Comparison of ENCODE assay signal across 10 mouse cellular contexts in the genomic region with DNA sequence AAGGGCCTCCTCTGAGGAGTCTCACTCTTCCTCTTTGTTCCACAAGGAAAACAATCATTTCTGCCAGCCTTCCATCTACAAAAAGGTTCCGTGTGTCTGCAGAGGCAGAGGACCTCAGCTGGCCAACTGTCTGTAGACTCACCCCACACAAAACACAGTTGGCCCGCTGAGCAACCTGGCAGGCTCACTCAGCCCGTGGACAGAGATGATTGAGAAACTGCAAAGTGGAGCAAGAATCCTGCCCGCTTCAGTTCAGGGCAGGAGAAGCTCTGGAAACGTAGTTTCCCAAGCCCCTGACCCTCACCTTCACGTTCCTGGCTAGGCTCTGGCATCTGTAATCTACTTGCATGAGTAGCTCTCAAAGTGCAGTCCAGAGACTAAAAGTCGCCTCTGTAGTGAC. TPM values are rescaled to one million over a fixed set of nuclear protein-coding genes. Genes with fewer than 3 reads are reported as not detected.
DNase-seq lines count a peak whose midpoint lies in the region; ATAC-seq and TF ChIP-seq lines count a peak whose summit lies in the region.
"Had no signal": no experiment of that assay in that cellular context is flagged by ENCODE, and none has a peak within 500 bp of the region (broad histone marks: within the 10 kb centered on the region; RNA-seq: fewer than 3 reads in every experiment).

No protein-coding gene starts in this region.

- TF ChIP-seq CTCF in layer of hippocampus, adult 2 months (conservative IDR thresholded peaks at IDR 0.05), result no peak

- no peaks in the 10 kb centered on the region for H3K9me3 ChIP-seq in forebrain, embryonic 11.5 days (ENCODE audit: control insufficient read depth, low read length)
- H3K9me3 ChIP-seq in forebrain, embryonic 14.5 days (replicated peaks; ENCODE audit: control insufficient read depth, low read length), result no peaks in the 10 kb centered on the region
- H3K9me3 ChIP-seq in lung, embryonic 16.5 days (ENCODE audit: control insufficient read depth, low read length), result no peaks in the 10 kb centered on the region
- H3K9me3 ChIP-seq: stomach, embryonic 15.5 days had no signal

- H3K36me3 ChIP-seq in forebrain, embryonic 11.5 days (ENCODE audit: control insufficient read depth, insufficient read depth, low read length), result no peaks in the 10 kb centered on the region
- H3K36me3 ChIP-seq in forebrain, embryonic 14.5 days (ENCODE audit: control insufficient read depth, insufficient read depth, low read length), result no peaks in the 10 kb centered on the region
- H3K36me3 ChIP-seq in lung, embryonic 16.5 days (ENCODE audit: control insufficient read depth, insufficient read depth, low read length), result no peaks in the 10 kb centered on the region
- H3K36me3 ChIP-seq: stomach, embryonic 15.5 days had no signal

- DNase-seq in forebrain, embryonic 11.5 days (ENCODE audit: low spot score), result no peak
- no peak for DNase-seq in forebrain, embryonic 14.5 days (ENCODE audit: low spot score)
- DNase-seq in layer of hippocampus, adult 2 months (ENCODE audit: low spot score in 2 of 2), result no peak
- DNase-seq in layer of hippocampus, adult 9-10 months (ENCODE audit: low spot score), result no peak
- DNase-seq in adrenal gland, postnatal 25 days, result peak; percentile 45
- no peak for DNase-seq in yolk sac, embryonic 10.5 days (ENCODE audit: low spot score)

- H3K9ac ChIP-seq in forebrain, embryonic 11.5 days (ENCODE audit: low read length), result peak overlapping the region; percentile 3; the same call in 1 of the 2 replicates
- no peak overlapping the region for H3K9ac ChIP-seq in forebrain, embryonic 14.5 days (ENCODE audit: low read length)
- H3K9ac ChIP-seq in lung, embryonic 16.5 days (ENCODE audit: low read length), result peak overlapping the region; percentile 50

- no peak for ATAC-seq in forebrain, embryonic 11.5 days (replicated peaks; ENCODE audit: low FRiP score)
- ATAC-seq in forebrain, embryonic 14.5 days, result no peak
- no peak for ATAC-seq in lung, embryonic 16.5 days (ENCODE audit: low read depth)
- no peak for ATAC-seq in megakaryocyte-erythroid progenitor cell, adult 5-6 weeks (replicated peaks; ENCODE audit: low FRiP score, low TSS enrichment, poor library complexity, severe bottlenecking)

- H3K4me1 ChIP-seq in forebrain, embryonic 11.5 days (replicated peaks; ENCODE audit: control insufficient read depth, insufficient read depth, low read length), result peaks cover 6% of the 10 kb centered on the region; the same call in 1 of the 2 replicates
- 0 out of 2 replicates have a peak, but pooled peaks cover 2% of the 10 kb centered on the region for H3K4me1 ChIP-seq in forebrain, embryonic 14.5 days (ENCODE audit: control insufficient read depth, insufficient read depth, low read length)
- peaks cover 4% of the 10 kb centered on the region; the same call in 1 of the 2 replicates for H3K4me1 ChIP-seq in lung, embryonic 16.5 days (replicated peaks; ENCODE audit: control insufficient read depth, insufficient read depth, low read length)

- H3K27ac ChIP-seq in forebrain, embryonic 11.5 days (ENCODE audit: low read depth, low read length), result no peak overlapping the region
- no peak overlapping the region for H3K27ac ChIP-seq in forebrain, embryonic 14.5 days (ENCODE audit: low read depth, low read length)
- H3K27ac ChIP-seq in layer of hippocampus, adult 2 months, result peak overlapping the region; percentile 80; the same call in 1 of the 2 replicates
- H3K27ac ChIP-seq in lung, embryonic 16.5 days (ENCODE audit: low read length), result peak overlapping the region; percentile 1; the same call in 1 of the 2 replicates

- H3K27me3 ChIP-seq in forebrain, embryonic 11.5 days (ENCODE audit: control insufficient read depth, insufficient read depth, low read length), result no peaks in the 10 kb centered on the region
- no peaks in the 10 kb centered on the region for H3K27me3 ChIP-seq in forebrain, embryonic 14.5 days (replicated peaks; ENCODE audit: control insufficient read depth, insufficient read depth, low read length)
- no peaks in the 10 kb centered on the region for H3K27me3 ChIP-seq in lung, embryonic 16.5 days (ENCODE audit: control insufficient read depth, insufficient read depth, low read depth, low read length)
- H3K27me3 ChIP-seq: stomach, embryonic 15.5 days had no signal

- WGBS in forebrain, embryonic 11.5 days, result 41% methylated on average over 7 of the region's 7 CpGs
- 50% methylated on average over 7 of the region's 7 CpGs for WGBS in forebrain, embryonic 14.5 days
- WGBS in lung, embryonic 16.5 days, result 32% methylated on average over 7 of the region's 7 CpGs

- H3K4me3 ChIP-seq in forebrain, embryonic 11.5 days (ENCODE audit: low read depth, low read length), result no peak overlapping the region
- H3K4me3 ChIP-seq in forebrain, embryonic 14.5 days (ENCODE audit: low read depth, low read length), result no peak overlapping the region
- H3K4me3 ChIP-seq in layer of hippocampus, adult 2 months, result no peak overlapping the region
- no peak overlapping the region for H3K4me3 ChIP-seq in lung, embryonic 16.5 days (ENCODE audit: low read length)

- H3K4me2 ChIP-seq in forebrain, embryonic 11.5 days (ENCODE audit: low read depth, low read length, severe bottlenecking), result no peak overlapping the region
- H3K4me2 ChIP-seq in forebrain, embryonic 14.5 days (ENCODE audit: low read length), result no peak overlapping the region
- H3K4me2 ChIP-seq in lung, embryonic 16.5 days (ENCODE audit: low read depth, low read length), result no peak overlapping the region

RNA-seq across cellular contexts. Expression of a gene that starts 18.8 kb away (rescaled TPM):
- polyA plus RNA-seq in forebrain, embryonic 11.5 days (2014; fragmentation: Nextera tagmentation; extraction: Ambion mirVana), result 67.9 and 76.7 TPM in 2 replicates
- 110 and 113 TPM in 2 replicates for polyA plus RNA-seq in forebrain, embryonic 14.5 days (2014; fragmentation: Nextera tagmentation; extraction: Ambion mirVana)
- 100 to 1,000 TPM; 263 to 271 TPM for total RNA-seq in layer of hippocampus, adult 2 months (2021)
- 73.5 and 84.3 TPM in 2 replicates for total RNA-seq in adrenal gland, postnatal 25 days (2021)
- 32.1 and 37.0 TPM in 2 replicates for polyA plus RNA-seq in lung, embryonic 16.5 days (2015; fragmentation: Nextera tagmentation; extraction: Ambion mirVana)
- 0.82 TPM in 1 of 2 replicates, not detected in the other for total RNA-seq in megakaryocyte-erythroid progenitor cell, adult 5-6 weeks (2014; fragmentation: Nextera tagmentation)
- 2.2 TPM in 1 of 2 replicates, not detected in the other for total RNA-seq in megakaryocyte-erythroid progenitor cell, adult 5-6 weeks (2017)

RNA-seq across cellular contexts. Expression of a gene that starts 21.3 kb away (rescaled TPM):
- 0.31 and 0.79 TPM in 2 replicates for polyA plus RNA-seq in forebrain, embryonic 11.5 days (2014; fragmentation: Nextera tagmentation; extraction: Ambion mirVana)
- polyA plus RNA-seq in forebrain, embryonic 14.5 days (2014; fragmentation: Nextera tagmentation; extraction: Ambion mirVana), result 0.20 and 0.47 TPM in 2 replicates
- total RNA-seq in layer of hippocampus, adult 2 months (2021), result 1 to 10 TPM; 1.9 to 3.0 TPM
- total RNA-seq in adrenal gland, postnatal 25 days (2021), result 1.9 and 4.9 TPM in 2 replicates
- polyA plus RNA-seq in lung, embryonic 16.5 days (2015; fragmentation: Nextera tagmentation; extraction: Ambion mirVana), result 0.14 and 0.74 TPM in 2 replicates
- 0.96 TPM in 1 of 2 replicates, not detected in the other for total RNA-seq in megakaryocyte-erythroid progenitor cell, adult 5-6 weeks (2014; fragmentation: Nextera tagmentation)
- 0.46 TPM in 1 of 2 replicates, not detected in the other for total RNA-seq in megakaryocyte-erythroid progenitor cell, adult 5-6 weeks (2017)
- polyA plus RNA-seq: neural tube, embryonic 11.5 days had no signal

RNA-seq across cellular contexts. Expression of a gene that starts 40.9 kb away (rescaled TPM):
- 2.7 and 4.2 TPM in 2 replicates for polyA plus RNA-seq in forebrain, embryonic 11.5 days (2014; fragmentation: Nextera tagmentation; extraction: Ambion mirVana)
- 5.9 and 6.1 TPM in 2 replicates for polyA plus RNA-seq in forebrain, embryonic 14.5 days (2014; fragmentation: Nextera tagmentation; extraction: Ambion mirVana)
- 10 to 100 TPM; 29.5 to 31.8 TPM for total RNA-seq in layer of hippocampus, adult 2 months (2021)
- total RNA-seq in adrenal gland, postnatal 25 days (2021), result 56.9 and 61.7 TPM in 2 replicates
- polyA plus RNA-seq in lung, embryonic 16.5 days (2015; fragmentation: Nextera tagmentation; extraction: Ambion mirVana), result 5.0 and 5.5 TPM in 2 replicates
- total RNA-seq in megakaryocyte-erythroid progenitor cell, adult 5-6 weeks (2014; fragmentation: Nextera tagmentation), result 18.7 and 23.2 TPM in 2 replicates
- total RNA-seq in megakaryocyte-erythroid progenitor cell, adult 5-6 weeks (2017), result 37.0 and 41.1 TPM in 2 replicates

RNA-seq across cellular contexts. Expression of a gene that starts 41.4 kb away (rescaled TPM):
- 10.4 and 11.9 TPM in 2 replicates for polyA plus RNA-seq in forebrain, embryonic 11.5 days (2014; fragmentation: Nextera tagmentation; extraction: Ambion mirVana)
- polyA plus RNA-seq in forebrain, embryonic 14.5 days (2014; fragmentation: Nextera tagmentation; extraction: Ambion mirVana), result 27.0 and 27.4 TPM in 2 replicates
- total RNA-seq in layer of hippocampus, adult 2 months (2021), result 10 to 100 TPM; 35.6 to 40.3 TPM
- 246 and 299 TPM in 2 replicates for total RNA-seq in adrenal gland, postnatal 25 days (2021)
- 129 and 160 TPM in 2 replicates for polyA plus RNA-seq in lung, embryonic 16.5 days (2015; fragmentation: Nextera tagmentation; extraction: Ambion mirVana)
- total RNA-seq in megakaryocyte-erythroid progenitor cell, adult 5-6 weeks (2014; fragmentation: Nextera tagmentation), result 6.4 and 10.2 TPM in 2 replicates
- 0.80 and 2.1 TPM in 2 replicates for total RNA-seq in megakaryocyte-erythroid progenitor cell, adult 5-6 weeks (2017)

RNA-seq across cellular contexts. Expression of a gene that starts 48.0 kb away (rescaled TPM):
- polyA plus RNA-seq in forebrain, embryonic 11.5 days (2014; fragmentation: Nextera tagmentation; extraction: Ambion mirVana), result 0.07 TPM in 1 of 2 replicates, not detected in the other
- polyA plus RNA-seq in forebrain, embryonic 14.5 days (2014; fragmentation: Nextera tagmentation; extraction: Ambion mirVana), result 0.05 TPM in 1 of 2 replicates, not detected in the other
- under 1 TPM in 1 of 2 experiments, not detected in 1; 0.20 TPM for total RNA-seq in layer of hippocampus, adult 2 months (2021)
- total RNA-seq in adrenal gland, postnatal 25 days (2021), result 0.48 and 0.58 TPM in 2 replicates
- 0.39 and 1.2 TPM in 2 replicates for polyA plus RNA-seq in lung, embryonic 16.5 days (2015; fragmentation: Nextera tagmentation; extraction: Ambion mirVana)
- total RNA-seq in megakaryocyte-erythroid progenitor cell, adult 5-6 weeks (2014; fragmentation: Nextera tagmentation), result 8.6 and 18.4 TPM in 2 replicates
- 0.88 and 9.5 TPM in 2 replicates for total RNA-seq in megakaryocyte-erythroid progenitor cell, adult 5-6 weeks (2017)
- polyA plus RNA-seq: neural tube, embryonic 11.5 days had no signal

Comparison
In these comparisons a context has a peak if more than half of its experiments do, and no peak if none do; other contexts are left out.
1. H3K27ac ChIP-seq: peak in layer of hippocampus, adult 2 months (single experiment) and lung, embryonic 16.5 days (single experiment); none in forebrain, embryonic 11.5 days (single experiment) and forebrain, embryonic 14.5 days (single experiment).
2. RNA of a gene that starts 18.8 kb away (total RNA-seq): 263 to 271 TPM in layer of hippocampus, adult 2 months and 73.5 to 84.3 TPM in adrenal gland, postnatal 25 days; 0.82 to 2.2 TPM in megakaryocyte-erythroid progenitor cell, adult 5-6 weeks; every median in the first group is over 10 times any median in the second.